Mouse (Mus musculus): ENCODE data around the gene Atxn2l. TPM values are rescaled to one million over a fixed set of nuclear protein-coding genes. Genes with fewer than 3 reads are reported as not detected.

The Atxn2l gene
- 100 to 1,000 TPM; 228 to 236 TPM for total RNA-seq (2023)

DNA sequence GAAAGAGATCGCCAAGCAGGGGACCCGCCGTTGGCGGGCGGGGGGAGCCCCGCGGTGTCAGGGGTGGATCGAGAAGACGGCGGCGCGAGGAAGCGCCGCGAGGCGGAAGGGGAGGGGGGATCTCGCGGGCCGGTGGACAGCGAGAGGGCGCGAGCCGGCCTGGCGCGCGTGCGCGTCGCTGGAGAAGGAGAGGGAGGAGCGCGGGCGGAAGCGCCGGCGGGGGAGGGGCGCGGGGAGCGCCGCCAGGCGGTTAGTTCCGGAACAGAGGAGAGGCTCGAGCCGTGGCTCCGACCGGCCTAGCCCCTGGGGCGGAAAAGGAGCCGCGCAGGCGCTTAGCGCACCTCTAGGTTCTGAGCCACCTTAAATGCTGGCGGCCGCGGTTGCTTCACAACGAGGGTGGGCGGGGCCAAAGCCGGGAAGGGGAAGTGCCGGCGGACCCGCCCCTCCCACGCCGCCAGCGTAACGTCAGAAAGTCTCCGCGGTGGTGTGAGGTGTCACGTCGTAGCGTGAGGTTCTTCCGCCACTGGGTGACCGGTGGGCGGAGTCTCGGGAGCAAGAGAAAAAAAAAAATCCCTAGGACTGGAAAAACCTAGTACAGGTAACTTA lies at the start of gene Atxn2l:
Gene Atxn2l, minus strand, starts transcription at position 165 of the 606 bp plus-strand sequence.

GRCm38 (mm10) chr7:126487052-126487483 lies 16.2 kb downstream of the Atxn2l start, which contains the start of gene Tufm:
TSS of gene Tufm (plus strand) at chr7:126487361.

GRCm38 (mm10) chr7:126474993-126475581 lies 28.1 kb downstream of the Atxn2l start, which contains the start of gene Sh2b1:
TSS of gene Sh2b1 (minus strand) at chr7:126475424.

GRCm38 (mm10) chr7:126463004-126463403 lies 40.2 kb downstream of the Atxn2l start, which contains the start of gene Atp2a1:
TSS of gene Atp2a1 (minus strand) at chr7:126463108.

Other genes starting within 250 kb of the Atxn2l start
- 100 to 1,000 TPM; 176 to 192 TPM for gene Sbk1, start 230.8 kb downstream of the Atxn2l start, total RNA-seq (2023)
- 1 to 10 TPM; 3.2 to 7.6 TPM for gene Lat, start 133.9 kb downstream of the Atxn2l start, total RNA-seq (2023)
- gene Spns1, start 126.0 kb downstream of the Atxn2l start, total RNA-seq (2023): 10 to 100 TPM; 61.0 to 76.6 TPM
- 10 to 100 TPM; 29.8 to 34.3 TPM for gene Nfatc2ip, start 106.7 kb downstream of the Atxn2l start, total RNA-seq (2023)
- 1,000 to 10,000 TPM; 1,278 to 1,310 TPM for gene Cd19, start 88.5 kb downstream of the Atxn2l start, total RNA-seq (2023)
- 100 to 1,000 TPM; 137 to 166 TPM for gene Rabep2, start 74.7 kb downstream of the Atxn2l start, total RNA-seq (2023)
- under 1 TPM; 0.26 to 0.42 TPM for gene Atp2a1, start 40.3 kb downstream of the Atxn2l start, total RNA-seq (2023)
- 10 to 100 TPM; 77.7 to 83.1 TPM for gene Sh2b1, start 28.0 kb downstream of the Atxn2l start, total RNA-seq (2023)
- gene Tufm, start 16.1 kb downstream of the Atxn2l start, total RNA-seq (2023): 10 to 100 TPM; 55.4 to 55.7 TPM
- gene Eif3c, start 63.0 kb upstream of the Atxn2l start, total RNA-seq (2023): 100 to 1,000 TPM; 152 to 156 TPM
- gene Apobr, start 81.5 kb upstream of the Atxn2l start, total RNA-seq (2023): 1 to 10 TPM; 2.4 to 4.1 TPM
- gene Cln3, start 82.4 kb upstream of the Atxn2l start, total RNA-seq (2023): 10 to 100 TPM; 77.3 to 79.4 TPM
- gene Il27, start 91.5 kb upstream of the Atxn2l start, total RNA-seq (2023): not detected
- not detected for gene Nupr1, start 127.4 kb upstream of the Atxn2l start, total RNA-seq (2023)
- gene Sgf29, start 145.9 kb upstream of the Atxn2l start, total RNA-seq (2023): 10 to 100 TPM; 71.9 to 77.9 TPM
- not detected for gene Sult1a1, start 173.0 kb upstream of the Atxn2l start, total RNA-seq (2023)
- 10 to 100 TPM; 96.7 to 97.7 TPM for gene Bola2, start 192.0 kb upstream of the Atxn2l start, total RNA-seq (2023)
- gene Slx1b, start 192.3 kb upstream of the Atxn2l start, total RNA-seq (2023): 1 to 10 TPM; 6.6 to 10.0 TPM
- 1,000 to 10,000 TPM; 1,399 to 1,442 TPM for gene Coro1a, start 204.3 kb upstream of the Atxn2l start, total RNA-seq (2023)

Data from B cell, adult 67 days (primary cell).